Comparison of ENCODE assay signal across 7 mouse cellular contexts in genomic region chr7:25379551-25380351, GRCm38 (mm10). TPM values are rescaled to one million over a fixed set of nuclear protein-coding genes. Genes with fewer than 3 reads are reported as not detected.
A peak's percentile ranks its signal among the peaks of the same experiment; 100 is the strongest.
DNase-seq lines count a peak whose midpoint lies in the region.

No protein-coding gene starts in this region.

- WGBS in limb, embryonic 10.5 days, result 1% methylated on average over 41 of the region's 42 CpGs
- WGBS in midbrain, embryonic 10.5 days, result under 1% methylated on average over 42 of the region's 42 CpGs

- H3K27ac ChIP-seq in limb, embryonic 10.5 days, result peak overlapping the region; percentile 84
- H3K27ac ChIP-seq in midbrain, embryonic 10.5 days (replicated peaks), result peak overlapping the region; percentile 81

- peaks cover 34% of the 10 kb centered on the region for H3K4me1 ChIP-seq in limb, embryonic 10.5 days
- H3K4me1 ChIP-seq in midbrain, embryonic 10.5 days, result peaks cover 34% of the 10 kb centered on the region

- DNase-seq in B cell, adult 2 months, result peak; percentile 74 to 77
- peak; percentile 70 for DNase-seq in ES-CJ7 (ENCODE audit: low read depth, low spot score)
- DNase-seq in embryo, embryonic 11.5 days (ENCODE audit: low read depth, low spot score), result peak; percentile 54
- peak; percentile 69 to 81 for DNase-seq in heart, postnatal 10 days
- DNase-seq in limb, embryonic 10.5 days (ENCODE audit: low spot score), result peak; percentile 73
- DNase-seq in midbrain, embryonic 10.5 days (ENCODE audit: low spot score), result peak; percentile 63
- peak; percentile 69 for DNase-seq in splenic B cell, adult 2 months (ENCODE audit: low read depth, low spot score)

- H3K9me3 ChIP-seq in limb, embryonic 10.5 days (replicated peaks), result no peaks in the 10 kb centered on the region
- no peaks in the 10 kb centered on the region for H3K9me3 ChIP-seq in midbrain, embryonic 10.5 days (replicated peaks)

- H3K4me3 ChIP-seq in limb, embryonic 10.5 days, result peak overlapping the region; percentile 60
- H3K4me3 ChIP-seq in midbrain, embryonic 10.5 days, result peak overlapping the region; percentile 63

- intact Hi-C loops in heart, postnatal 10 days (cut with DNase I), result loop anchor here (5.0 kb wide), 2 partner anchors 97 to 157 kb away; partner anchors contain the start of genes Dedd2 and Zfp526

- peaks cover 27% of the 10 kb centered on the region for H3K36me3 ChIP-seq in limb, embryonic 10.5 days
- peaks cover 17% of the 10 kb centered on the region for H3K36me3 ChIP-seq in midbrain, embryonic 10.5 days
- peaks cover 1% of the 10 kb centered on the region for H3K36me3 ChIP-seq in splenic B cell, adult 2 months (ENCODE audit: control insufficient read depth, insufficient read depth, low read length, poor library complexity, severe bottlenecking)

- peaks cover 32% of the 10 kb centered on the region for H3K27me3 ChIP-seq in limb, embryonic 10.5 days (ENCODE audit: low read depth, poor library complexity, severe bottlenecking)
- peaks cover 52% of the 10 kb centered on the region for H3K27me3 ChIP-seq in midbrain, embryonic 10.5 days (ENCODE audit: low read depth, poor library complexity, severe bottlenecking)
- H3K27me3 ChIP-seq in splenic B cell, adult 2 months (ENCODE audit: control insufficient read depth, insufficient read depth, low read length, poor library complexity, severe bottlenecking), result no peaks in the 10 kb centered on the region

RNA-seq across cellular contexts. Expression of gene Cnfn, which starts 10.2 kb away (rescaled TPM):
- total RNA-seq in heart, postnatal 10 days (2021), result not detected
- not detected in 2 replicates for polyA plus RNA-seq in limb, embryonic 10.5 days (2016; fragmentation: Nextera tagmentation; extraction: Ambion mirVana)
- polyA plus RNA-seq in midbrain, embryonic 10.5 days (2016; fragmentation: Nextera tagmentation; extraction: Ambion mirVana), result not detected in 2 replicates

RNA-seq across cellular contexts. Expression of gene Lipe, which starts 18.8 kb away (rescaled TPM):
- 10 to 100 TPM; 50.2 to 67.2 TPM for total RNA-seq in heart, postnatal 10 days (2021)
- polyA plus RNA-seq in limb, embryonic 10.5 days (2016; fragmentation: Nextera tagmentation; extraction: Ambion mirVana), result 8.4 and 8.9 TPM in 2 replicates
- polyA plus RNA-seq in midbrain, embryonic 10.5 days (2016; fragmentation: Nextera tagmentation; extraction: Ambion mirVana), result 4.7 and 7.0 TPM in 2 replicates

RNA-seq across cellular contexts. Expression of gene Cxcl17, which starts 32.9 kb away (rescaled TPM):
- not detected for total RNA-seq in heart, postnatal 10 days (2021)
- 0.54 and 0.91 TPM in 2 replicates for polyA plus RNA-seq in limb, embryonic 10.5 days (2016; fragmentation: Nextera tagmentation; extraction: Ambion mirVana)
- polyA plus RNA-seq in midbrain, embryonic 10.5 days (2016; fragmentation: Nextera tagmentation; extraction: Ambion mirVana), result 0.31 and 0.37 TPM in 2 replicates

Comparison
In these comparisons a context has a peak if more than half of its experiments do, and no peak if none do; other contexts are left out.
1. Peak in every context shown above with its lines: DNase-seq, H3K4me3 ChIP-seq and H3K27ac ChIP-seq.